Mouse (Mus musculus) G1E-ER4 (cell line): ENCODE results near the gene Gpc2. TPM values are rescaled to one million over a fixed set of nuclear protein-coding genes. Genes with fewer than 3 reads are reported as not detected.

ENCODE experiments used
- GATA1 ChIP-seq: IDR thresholded peaks from one replicate; pipeline ENCODE4 v1.8.0; 2012; ENCODE audit warnings: low read length, inconsistent platforms
- polyA plus RNA-seq: library from polyadenylated mRNA; stranded (reverse); fragments of >175 nt; gene quantifications from 2 replicates; pipeline ENCODE4 v1.2.3, GENCODE M21; 2012

Gpc2 gene
- polyA plus RNA-seq, 1 experiment, result not detected

- TF ChIP-seq GATA1, result no peak
These were observed 38.3 kb downstream of the Gpc2 start for GRCm38 (mm10) chr5:138241511-138241910.

DNA sequence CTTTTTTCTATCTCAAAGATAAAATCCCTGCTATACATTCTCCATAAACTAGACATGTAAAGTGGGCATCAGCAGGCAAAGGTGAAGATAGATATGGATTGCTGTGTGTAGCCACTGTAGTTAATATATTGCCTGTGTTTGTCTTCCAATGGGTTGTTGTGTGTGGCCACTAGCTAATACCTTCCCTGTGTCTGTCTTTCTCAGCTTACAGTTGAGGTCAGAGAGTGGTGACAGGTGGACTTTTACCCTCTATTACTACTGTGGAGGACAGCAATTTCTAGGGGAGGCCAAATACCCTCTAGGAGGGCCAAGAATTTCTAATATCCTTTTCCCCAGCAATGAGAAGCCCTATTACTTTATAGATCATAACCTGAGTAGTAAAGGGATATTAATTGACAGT, 45.6 kb downstream of the Gpc2 start:
- TF ChIP-seq GATA1, result no peak

- no peak for TF ChIP-seq GATA1
These were observed 46.0 kb downstream of the Gpc2 start for GRCm38 (mm10) chr5:138233778-138234177.

DNA sequence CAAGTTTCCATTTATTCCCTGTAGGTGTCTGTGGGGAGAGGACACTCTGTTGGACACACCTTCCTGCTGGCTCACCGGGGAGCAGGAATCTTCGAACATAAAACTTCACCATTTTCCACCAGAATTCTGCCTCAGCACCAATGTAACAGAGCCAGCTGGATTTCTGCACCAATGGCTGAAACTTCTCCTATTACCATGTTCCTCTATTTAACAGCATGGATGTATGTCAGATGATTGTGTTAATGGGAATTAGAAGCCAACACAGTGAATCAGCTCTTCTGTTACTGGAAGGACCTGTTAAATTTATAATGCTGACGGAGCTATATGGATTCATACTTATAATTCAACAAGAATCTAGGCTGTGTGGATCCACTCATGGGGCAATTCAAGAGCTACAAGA, 50.3 kb downstream of the Gpc2 start:
- TF ChIP-seq GATA1, result no peak

- TF ChIP-seq GATA1, result no peak
These were observed 51.8 kb downstream of the Gpc2 start for GRCm38 (mm10) chr5:138228026-138228425.

DNA sequence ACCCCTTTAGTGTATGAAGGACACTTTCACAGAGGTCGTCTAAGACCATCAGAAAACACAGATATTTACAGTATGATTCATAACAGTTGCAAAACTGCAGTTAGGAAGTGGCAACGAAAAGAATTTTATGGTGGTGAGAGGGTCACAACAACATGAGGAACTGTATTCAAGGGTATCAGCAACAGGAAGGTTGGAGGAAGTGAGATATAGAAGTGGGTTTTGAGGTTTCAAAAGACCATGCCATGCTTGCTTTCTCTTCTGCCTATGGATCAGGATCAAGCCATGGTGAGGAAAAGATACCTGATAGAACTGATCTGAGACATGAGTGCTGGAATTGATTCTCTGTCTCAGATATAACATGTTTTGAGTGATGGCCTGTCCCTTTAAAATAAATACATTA, 52.4 kb downstream of the Gpc2 start:
- TF ChIP-seq GATA1, result peak; percentile 77

GRCm38 (mm10) chr5:138226491-138226890, 53.3 kb downstream of the Gpc2 start:
- TF ChIP-seq GATA1, result no peak

- TF ChIP-seq GATA1, result no peak
These were observed 54.1 kb downstream of the Gpc2 start, which contains the start of gene Nxpe5 for GRCm38 (mm10) chr5:138225700-138226099. Gene Nxpe5 (plus strand): TSS chr5:138225898.

Other genes starting within 250 kb of the Gpc2 start
- gene Smok3c, start 226.8 kb downstream of the Gpc2 start, polyA plus RNA-seq, result not detected in 2 replicates
- gene Zkscan1, start 194.9 kb downstream of the Gpc2 start, polyA plus RNA-seq, result 2.0 and 2.2 TPM in 2 replicates
- 0.55 and 2.3 TPM in 2 replicates for gene Zscan21, start 163.1 kb downstream of the Gpc2 start, polyA plus RNA-seq
- gene Zfp113, start 124.3 kb downstream of the Gpc2 start, polyA plus RNA-seq, result 0.27 and 0.28 TPM in 2 replicates
- gene Cops6, start 118.9 kb downstream of the Gpc2 start, polyA plus RNA-seq, result 146 and 184 TPM in 2 replicates
- 6.9 and 18.9 TPM in 2 replicates for gene Ap4m1, start 108.0 kb downstream of the Gpc2 start, polyA plus RNA-seq
- gene Mcm7, start 107.6 kb downstream of the Gpc2 start, polyA plus RNA-seq, result 19.6 and 78.8 TPM in 2 replicates
- 33.9 and 45.4 TPM in 2 replicates for gene Taf6, start 92.6 kb downstream of the Gpc2 start, polyA plus RNA-seq
- gene Cnpy4, start 92.5 kb downstream of the Gpc2 start, polyA plus RNA-seq, result 0.63 and 1.1 TPM in 2 replicates
- gene Mblac1, start 85.7 kb downstream of the Gpc2 start, polyA plus RNA-seq, result 4.8 and 6.3 TPM in 2 replicates
- not detected in 2 replicates for gene Nxpe5, start 54.1 kb downstream of the Gpc2 start, polyA plus RNA-seq
- 58.4 and 59.8 TPM in 2 replicates for gene Lamtor4, start 24.5 kb downstream of the Gpc2 start, polyA plus RNA-seq
- 108 and 142 TPM in 2 replicates for gene BC037034, start 16.0 kb downstream of the Gpc2 start, polyA plus RNA-seq
- gene Gal3st4, start 7.2 kb downstream of the Gpc2 start, polyA plus RNA-seq, result not detected in 2 replicates
- not detected in 2 replicates for gene Gm43720, start within 50 bp of the Gpc2 start, polyA plus RNA-seq
- not detected in 2 replicates for gene Stag3, start 235 bp upstream of the Gpc2 start, polyA plus RNA-seq
- not detected in 2 replicates for gene Pvrig, start 62.0 kb upstream of the Gpc2 start, polyA plus RNA-seq
- 0.38 and 2.2 TPM in 2 replicates for gene Zfp157, start 161.5 kb upstream of the Gpc2 start, polyA plus RNA-seq